Mouse (Mus musculus): ENCODE results near the gene 4930595D18Rik.

GRCm38 (mm10) chr12:111196548-111196947 lies 12.3 kb upstream of the 4930595D18Rik start:
- TF ChIP-seq EP300 (optimal IDR thresholded peaks at IDR 0.05) (no peak), CTCF (IDR thresholded peaks at IDR 0.05; ENCODE audit: low read depth) (no peak)
